Mouse (Mus musculus) adrenal gland (tissue): ENCODE measurements around the gene Sntb2.
"Not testable (repeated sequence)": the region's sequence is repeated elsewhere in the genome, so short reads cannot be mapped to it uniquely, and the experiment has no call there.

Experiments used
- intact Hi-C: fragments of 180-260 bp; cut with DNase I; formaldehyde crosslinking; loops from one replicate; pipeline ENCODE4 v1.15.1; 2025

The Sntb2 gene

GRCm38 (mm10) chr8:107030650-107031576 is 95.4 kb downstream of the Sntb2 start, which contains the start of gene Vps4a:
Gene Vps4a (plus strand): TSS chr8:107031222.
- intact Hi-C loops = no loop called here

- intact Hi-C loops = no loop called here
These were observed 96.1 kb downstream of the Sntb2 start for GRCm38 (mm10) chr8:107031577-107032090.

DNA sequence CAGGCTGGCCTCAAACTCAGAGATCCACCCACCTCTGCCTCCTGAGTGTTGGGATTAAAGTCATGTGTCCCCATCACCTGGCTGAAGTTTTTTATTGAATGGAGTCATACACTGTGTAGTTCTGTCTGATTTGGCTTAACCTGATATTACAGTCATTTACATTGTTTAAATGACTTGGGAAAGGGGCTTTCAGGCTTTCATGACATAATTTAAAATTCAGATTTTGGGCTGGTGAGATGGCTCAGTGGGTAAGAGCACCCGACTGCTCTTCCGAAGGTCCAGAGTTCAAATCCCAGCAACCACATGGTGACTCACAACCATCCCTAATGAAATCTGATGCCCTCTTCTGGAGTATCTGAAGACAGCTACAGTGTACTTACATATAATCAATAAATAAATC is 98.1 kb downstream of the Sntb2 start:
- intact Hi-C loops = not testable (repeated sequence)

DNA sequence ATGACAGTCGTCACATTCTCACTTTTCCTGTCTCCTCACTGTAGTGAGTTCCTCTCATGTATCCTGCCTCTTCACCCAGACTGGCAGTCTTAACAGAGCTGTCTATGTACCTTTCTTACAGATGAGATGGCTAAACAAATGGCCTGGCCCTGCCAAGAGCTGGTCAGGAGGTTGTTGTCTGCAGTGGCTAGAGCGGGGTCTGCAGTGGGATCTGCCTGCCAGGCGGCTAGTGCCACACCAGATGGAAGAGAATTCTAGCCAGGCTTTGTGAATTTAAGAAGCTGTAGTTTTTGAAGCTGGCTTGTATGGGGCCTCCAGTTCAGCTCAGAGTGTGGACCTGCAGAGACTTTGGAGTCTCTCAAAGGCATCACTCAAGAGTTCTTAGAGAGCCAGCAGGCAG is 100.1 kb downstream of the Sntb2 start:
- intact Hi-C loops = no loop called here

DNA sequence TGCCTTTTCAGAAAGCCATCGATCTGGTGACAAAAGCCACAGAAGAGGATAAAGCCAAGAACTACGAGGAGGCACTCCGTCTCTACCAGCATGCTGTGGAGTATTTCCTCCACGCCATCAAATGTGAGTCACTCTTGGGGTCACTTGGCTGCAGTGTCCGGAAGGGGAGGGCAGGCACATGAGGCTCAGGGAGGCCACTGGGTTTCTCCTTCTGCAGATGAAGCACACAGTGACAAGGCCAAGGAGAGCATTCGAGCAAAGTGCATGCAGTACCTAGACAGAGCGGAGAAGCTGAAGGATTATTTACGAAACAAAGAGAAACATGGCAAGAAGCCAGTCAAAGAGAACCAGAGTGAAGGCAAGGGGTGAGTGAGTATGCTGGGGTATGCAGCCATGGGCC is 101.1 kb downstream of the Sntb2 start:
- intact Hi-C loops = no loop called here

DNA sequence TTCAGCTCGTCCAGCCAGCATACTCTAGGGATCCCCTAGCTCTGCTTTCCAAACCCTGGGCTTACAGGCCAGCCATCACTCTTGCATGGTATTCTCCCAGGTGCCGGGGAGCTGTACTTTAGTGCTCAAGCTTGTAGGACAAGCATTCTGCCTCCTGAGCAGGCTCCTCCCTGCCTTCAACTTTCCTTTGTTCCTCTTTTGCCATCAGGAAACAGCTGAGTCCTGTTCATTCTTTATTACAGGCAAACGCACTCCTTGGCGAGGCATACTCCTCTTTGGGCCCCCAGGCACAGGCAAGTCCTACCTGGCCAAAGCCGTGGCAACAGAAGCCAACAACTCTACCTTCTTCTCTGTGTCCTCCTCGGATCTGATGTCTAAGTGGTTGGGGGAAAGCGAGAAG is 105.1 kb downstream of the Sntb2 start:
- intact Hi-C loops = no loop called here

DNA sequence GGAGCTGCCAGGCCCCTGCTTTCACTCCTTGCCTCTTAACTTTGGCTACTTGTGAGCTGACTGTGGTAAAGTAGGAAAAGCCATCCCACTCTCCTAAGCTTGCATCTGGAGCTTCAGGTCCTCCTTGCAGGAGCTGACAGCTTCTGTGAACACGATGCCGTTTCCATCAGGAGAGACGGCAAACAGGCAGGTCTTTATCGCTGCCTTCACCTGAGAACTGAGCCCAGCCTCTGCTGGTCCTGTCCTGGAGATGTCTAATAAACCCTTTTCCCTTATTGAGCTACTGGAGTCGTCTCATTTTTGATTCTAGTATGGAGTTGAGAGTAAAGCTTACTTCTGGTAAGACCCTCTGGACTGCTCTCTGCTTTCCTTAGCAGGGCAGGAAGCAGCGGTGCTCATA is 109.9 kb downstream of the Sntb2 start:
- intact Hi-C loops = no loop called here

GRCm38 (mm10) chr8:107046976-107047375 is 111.4 kb downstream of the Sntb2 start:
- intact Hi-C loops = no loop called here

DNA sequence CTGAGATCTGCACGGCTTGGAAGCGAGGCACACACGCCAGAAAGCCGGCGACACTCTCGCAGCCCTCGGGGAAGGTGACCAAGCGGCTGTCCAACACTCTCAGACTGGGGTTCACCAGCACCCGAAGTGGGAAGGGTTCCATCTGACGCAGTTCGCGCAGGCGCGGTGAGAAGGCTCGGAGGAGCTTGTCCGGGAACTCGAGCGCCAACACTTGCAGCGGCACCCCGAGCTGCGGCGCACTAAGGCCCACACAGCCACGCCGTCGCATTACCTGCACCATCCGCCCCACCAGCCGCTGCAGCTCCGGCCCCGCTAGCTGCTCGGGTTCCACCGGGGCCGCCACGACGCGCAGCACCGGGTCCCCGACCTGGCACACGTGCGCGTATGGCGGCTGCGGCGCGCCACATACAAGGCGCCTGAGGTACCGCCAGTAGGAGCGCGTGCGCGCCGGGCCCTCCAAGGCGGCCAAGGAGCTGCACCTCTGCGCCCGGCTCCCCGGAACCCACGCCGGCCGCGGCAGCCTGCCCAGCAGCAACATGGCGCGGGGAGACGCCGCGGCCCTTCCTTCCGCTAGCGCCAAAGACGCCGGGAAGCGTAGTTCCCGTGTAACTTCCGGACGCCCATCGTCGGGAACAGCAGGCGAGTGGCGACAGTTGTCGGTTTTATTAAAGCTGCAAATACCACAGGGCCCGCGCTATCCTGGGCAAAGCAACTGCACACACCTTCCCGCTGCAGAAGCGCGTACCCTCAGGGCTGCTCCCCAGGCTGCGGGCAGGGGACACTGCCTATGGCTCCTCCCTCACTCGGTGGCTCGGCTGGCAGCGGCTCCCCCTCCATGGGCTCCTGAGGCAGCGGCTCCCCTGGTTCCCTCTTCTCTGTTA is 112.8 kb downstream of the Sntb2 start, which contains the start of gene Pdf:
Pdf (minus strand) TSS at position 554 of the 881 bp plus-strand sequence.
- intact Hi-C loops = no loop called here

- intact Hi-C loops = no loop called here
These were observed 113.9 kb downstream of the Sntb2 start for GRCm38 (mm10) chr8:107049480-107049879.

DNA sequence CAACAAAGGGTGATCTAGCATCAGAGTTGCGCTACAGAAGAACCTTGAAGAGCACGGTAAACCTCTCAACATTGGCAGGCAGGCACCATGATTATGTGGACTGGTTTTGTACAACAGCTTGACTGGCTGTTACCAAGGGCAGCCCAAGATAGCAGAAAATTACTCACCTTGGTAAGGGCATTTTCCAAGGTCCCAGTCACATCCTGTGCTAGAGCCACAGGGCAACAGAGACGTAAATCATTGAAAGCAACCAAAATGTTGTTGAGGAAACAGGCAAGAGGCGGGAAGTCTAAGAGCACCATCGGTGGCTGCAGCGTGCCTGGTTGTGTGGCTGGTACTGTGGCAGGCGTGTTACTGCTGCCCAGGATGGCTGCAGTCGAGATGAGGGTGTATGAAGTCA is 116.5 kb downstream of the Sntb2 start:
- intact Hi-C loops = no loop called here

DNA sequence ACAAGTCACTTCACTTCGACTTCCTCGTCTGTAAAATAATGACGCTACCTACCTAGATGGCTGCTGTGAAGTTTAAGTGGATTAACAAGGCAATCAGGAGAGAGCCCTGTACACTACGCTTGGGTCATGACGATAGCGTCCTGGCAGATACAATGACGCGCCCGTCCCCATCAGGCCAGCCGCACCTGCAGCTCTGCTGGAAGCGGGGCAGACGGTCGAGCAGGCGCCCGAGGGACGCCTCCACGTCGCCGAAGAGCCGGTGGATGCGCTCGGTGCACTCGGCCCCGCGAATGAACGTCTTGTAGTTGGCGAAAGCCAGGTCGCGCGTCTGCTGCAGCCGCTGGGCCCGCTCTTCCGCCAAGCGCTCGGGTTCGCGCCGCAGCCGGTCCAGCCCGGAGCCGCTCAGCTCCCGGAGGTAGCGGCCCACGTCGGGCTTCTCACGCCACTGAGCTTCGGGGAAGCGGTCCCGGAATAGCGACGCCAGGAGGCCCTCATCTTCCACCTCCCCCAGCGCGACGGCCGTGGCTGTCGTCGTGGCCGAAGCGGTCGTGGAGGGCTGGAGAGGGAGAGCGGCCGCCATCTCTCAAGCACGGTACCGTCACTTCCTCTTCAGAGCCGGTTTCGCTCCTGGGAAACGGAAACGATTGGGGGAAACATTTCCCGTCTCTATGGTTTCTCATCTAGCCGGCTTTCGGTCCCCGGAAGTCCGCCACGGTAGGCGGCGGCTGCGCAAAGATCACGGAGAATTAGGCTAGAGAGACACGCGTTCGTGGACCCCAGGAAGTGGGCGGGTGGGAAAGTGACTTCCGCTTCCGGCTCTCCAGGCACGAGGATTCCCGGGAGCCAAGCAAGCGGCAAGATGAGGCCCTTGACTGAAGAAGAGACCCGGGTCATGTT is 120.8 kb downstream of the Sntb2 start, which contains the start of the genes Cog8 and Nip7:
Cog8 (minus strand) TSS at position 614 of the 897 bp plus-strand sequence.
Nip7 (plus strand) TSS at position 802 of the 897 bp plus-strand sequence.
- intact Hi-C loops = loop anchor here (5.0 kb wide), 1 partner anchor 41 kb away; the partner anchor contains the start of gene Terf2

GRCm38 (mm10) chr8:107056973-107057369 is 121.4 kb downstream of the Sntb2 start:
- intact Hi-C loops = loop anchor here (5.0 kb wide), 1 partner anchor 40 kb away; the partner anchor contains the start of gene Terf2

GRCm38 (mm10) chr8:107062613-107063012 is 127.1 kb downstream of the Sntb2 start:
- intact Hi-C loops = no loop called here

GRCm38 (mm10) chr8:107065511-107066496 is 130.3 kb downstream of the Sntb2 start, which contains the start of gene Tmed6:
Gene Tmed6 (minus strand): TSS chr8:107065644.
- intact Hi-C loops = no loop called here
